Mouse (Mus musculus) liver, postnatal 0 days (tissue): Measurements from ENCODE around the gene Olfr223. TPM values are rescaled to one million over a fixed set of nuclear protein-coding genes. Genes with fewer than 3 reads are reported as not detected.

Experiments used
- ATAC-seq: fragments of 200-750 bp; cut with Nextera tagmentation; 2 replicates; pipeline ENCODE4 v1.8.0; 2017; ENCODE audit warnings: mild to moderate bottlenecking, moderate library complexity
- DNase-seq: peaks from one replicate; pipeline ENCODE4 v3.0.0-alpha.2; 2016
- H3K27ac ChIP-seq: fragments of 300-500 bp; sonication (generic); 2 replicates; pipeline ENCODE4 v1.5.1; 2014; ENCODE audit warnings: antibody characterized with exemption, moderate library complexity, mild to moderate bottlenecking, low read depth
- H3K27me3 ChIP-seq: fragments of 300-500 bp; sonication (generic); 2 replicates; pipeline ENCODE4 v1.6.1; 2014; ENCODE audit warnings: low read length, control low read depth, mixed read lengths; ENCODE audit not compliant: insufficient read depth
- H3K36me3 ChIP-seq: fragments of 300-500 bp; sonication (generic); replicated peaks from 2 replicates; pipeline ENCODE4 v1.6.1; 2014; ENCODE audit warnings: mild to moderate bottlenecking, control low read depth, low read length, moderate library complexity, mixed read lengths; ENCODE audit not compliant: insufficient read depth
- H3K4me1 ChIP-seq: fragments of 300-500 bp; sonication (generic); 2 replicates; pipeline ENCODE4 v1.6.1; 2014; ENCODE audit warnings: antibody characterized with exemption, mild to moderate bottlenecking, control low read depth; ENCODE audit not compliant: insufficient read depth
- H3K4me2 ChIP-seq: fragments of 300-500 bp; sonication (generic); 2 replicates; pipeline ENCODE4 v1.6.1; 2014; ENCODE audit warnings: low read depth, mild to moderate bottlenecking, low read length, moderate library complexity, mixed read lengths
- H3K4me3 ChIP-seq: fragments of 300-500 bp; sonication (generic); 2 replicates; pipeline ENCODE4 v1.5.1; 2014; ENCODE audit warnings: low read depth, low read length
- H3K9ac ChIP-seq: fragments of 300-500 bp; sonication (generic); replicated peaks from 2 replicates; pipeline ENCODE4 v1.6.1; 2014; ENCODE audit warnings: mild to moderate bottlenecking, moderate library complexity
- H3K9me3 ChIP-seq: fragments of 300-500 bp; sonication (generic); 2 replicates; pipeline ENCODE4 v1.6.1; 2016; ENCODE audit warnings: mild to moderate bottlenecking, control low read depth, low read length, mixed read lengths
- CTCF ChIP-seq: sonication (generic); IDR thresholded peaks from 2 replicates; pipeline ENCODE4 v1.5.1; 2016; ENCODE audit warnings: antibody characterized with exemption, low read depth
- EP300 ChIP-seq: IDR thresholded peaks from 2 replicates; pipeline ENCODE4 v1.6.1; 2016; ENCODE audit warnings: antibody characterized with exemption, low read depth, mild to moderate bottlenecking
- WGBS: fragments of 180-500 bp; shearing (Covaris S2); extraction: QIAGEN DNeasy Blood & Tissue Kit; methylation state at CpG from one replicate; pipeline ENCODE4 v1.1.7; 2014; ENCODE audit not compliant: insufficient replicate concordance; 5-methylcytosine and 5-hydroxymethylcytosine counted together
- polyA plus RNA-seq: library from polyadenylated mRNA; unstranded; fragments of >200 nt; fragmentation: Nextera tagmentation; extraction: Ambion mirVana; gene quantifications from 2 replicates; pipeline ENCODE4 v1.2.1, GENCODE M21; 2015

Gene Olfr223
- polyA plus RNA-seq, 1 experiment from 2014 or later = not detected

GRCm38 (mm10) chr11:59635251-59635795 lies 42.2 kb upstream of the Olfr223 start:
- H3K4me2 ChIP-seq = no peak overlapping the region
- H3K4me3 ChIP-seq = no peak overlapping the region
- 82% methylated on average over 9 of the region's 9 CpGs for WGBS
- ATAC-seq (no peak), DNase-seq (no peak)
- H3K27me3 ChIP-seq = no peaks in the 10 kb centered on the region
- H3K4me1 ChIP-seq = peaks cover 8% of the 10 kb centered on the region
- no peak overlapping the region for H3K27ac ChIP-seq
- H3K36me3 ChIP-seq = no peaks in the 10 kb centered on the region
- H3K9me3 ChIP-seq = no peaks in the 10 kb centered on the region
- no peak overlapping the region for H3K9ac ChIP-seq
- no peak for TF ChIP-seq CTCF
- TF ChIP-seq EP300 = no peak

- DNase-seq (peak; percentile 10), ATAC-seq (no peak)
- 69% methylated on average over 7 of the region's 7 CpGs for WGBS
- TF ChIP-seq EP300 = no peak
- no peak for TF ChIP-seq CTCF
- no peak overlapping the region for H3K27ac ChIP-seq
- H3K4me3 ChIP-seq = no peak overlapping the region
- no peaks in the 10 kb centered on the region for H3K36me3 ChIP-seq
- no peak overlapping the region for H3K4me2 ChIP-seq
- H3K9me3 ChIP-seq = no peaks in the 10 kb centered on the region
- H3K27me3 ChIP-seq = no peaks in the 10 kb centered on the region
- peaks cover 5% of the 10 kb centered on the region for H3K4me1 ChIP-seq
- no peak overlapping the region for H3K9ac ChIP-seq
Measured at GRCm38 (mm10) chr11:59634001-59634660, 41.0 kb upstream of the Olfr223 start.

- WGBS = 17% methylated on average over 5 of the region's 5 CpGs
- Histone ChIP-seq H3K9ac (no peak overlapping the region), H3K4me2 (no peak overlapping the region), H3K27me3 (no peaks in the 10 kb centered on the region), H3K36me3 (no peaks in the 10 kb centered on the region), H3K27ac (no peak overlapping the region), H3K4me3 (no peak overlapping the region), H3K4me1 (peaks cover 5% of the 10 kb centered on the region), H3K9me3 (no peaks in the 10 kb centered on the region)
- ATAC-seq = no peak
- DNase-seq = peak; percentile 78
- TF ChIP-seq EP300 (no peak), CTCF (peak; percentile 89)
Measured at GRCm38 (mm10) chr11:59633037-59633436, 39.9 kb upstream of the Olfr223 start.

GRCm38 (mm10) chr11:59631980-59632379 lies 38.9 kb upstream of the Olfr223 start:
- no peak overlapping the region for H3K4me3 ChIP-seq
- no peaks in the 10 kb centered on the region for H3K9me3 ChIP-seq
- ATAC-seq (no peak), DNase-seq (no peak)
- H3K36me3 ChIP-seq = no peaks in the 10 kb centered on the region
- no peak overlapping the region for H3K27ac ChIP-seq
- TF ChIP-seq EP300 = no peak
- TF ChIP-seq CTCF = no peak
- H3K27me3 ChIP-seq = no peaks in the 10 kb centered on the region
- H3K4me1 ChIP-seq = peaks cover 3% of the 10 kb centered on the region
- H3K4me2 ChIP-seq = no peak overlapping the region
- WGBS = 70% methylated on average over 4 of the region's 4 CpGs
- H3K9ac ChIP-seq = no peak overlapping the region

GRCm38 (mm10) chr11:59629871-59630270 lies 36.8 kb upstream of the Olfr223 start:
- TF ChIP-seq EP300 (no peak), CTCF (no peak)
- Histone ChIP-seq H3K36me3 (no peaks in the 10 kb centered on the region), H3K4me1 (no peaks in the 10 kb centered on the region), H3K27ac (no peak overlapping the region), H3K9me3 (no peaks in the 10 kb centered on the region), H3K9ac (no peak overlapping the region), H3K4me3 (no peak overlapping the region), H3K4me2 (no peak overlapping the region), H3K27me3 (no peaks in the 10 kb centered on the region)
- ATAC-seq (no peak), DNase-seq (no peak)
- WGBS = 73% methylated on average over 5 of the region's 5 CpGs

GRCm38 (mm10) chr11:59628177-59628576 lies 35.1 kb upstream of the Olfr223 start:
- H3K4me3 ChIP-seq = no peak overlapping the region
- DNase-seq (no peak), ATAC-seq (no peak)
- TF ChIP-seq EP300 (no peak), CTCF (no peak)
- 46% methylated on average over 5 of the region's 5 CpGs for WGBS
- no peak overlapping the region for H3K9ac ChIP-seq
- no peaks in the 10 kb centered on the region for H3K27me3 ChIP-seq
- no peaks in the 10 kb centered on the region for H3K4me1 ChIP-seq
- H3K36me3 ChIP-seq = no peaks in the 10 kb centered on the region
- no peak overlapping the region for H3K4me2 ChIP-seq
- no peak overlapping the region for H3K27ac ChIP-seq
- no peaks in the 10 kb centered on the region for H3K9me3 ChIP-seq
